Mouse (Mus musculus) common myeloid progenitor, adult 5-6 weeks (primary cell): ENCODE data around the gene C2. TPM values are rescaled to one million over a fixed set of nuclear protein-coding genes. Genes with fewer than 3 reads are reported as not detected.

ENCODE experiments used
- ATAC-seq: replicated peaks from 2 replicates; pipeline ENCODE4 v1.8.0; 2016; ENCODE audit warnings: low read depth, mild to moderate bottlenecking, moderate TSS enrichment, inconsistent platforms; ENCODE audit not compliant: poor library complexity, severe bottlenecking
- total RNA-seq: library from RNA; stranded (forward); fragments of 200-1000, 187-1606 nt; gene quantifications from 2 replicates; pipeline ENCODE4 v1.2.3, GENCODE M21; 2017

C2 gene
- total RNA-seq, result 2.8 and 10.0 TPM in 2 replicates

GRCm38 (mm10) chr17:34898160-34898586, at the start of gene C2, which contains the start of gene Ehmt2:
C2 (minus strand) TSS chr17:34898265.
Ehmt2 (plus strand) TSS chr17:34898469.
- ATAC-seq, result peak; percentile 30

GRCm38 (mm10) chr17:34947606-34948005, 49.5 kb upstream of the C2 start:
- no peak for ATAC-seq

GRCm38 (mm10) chr17:34946486-34947140, 48.5 kb upstream of the C2 start:
- ATAC-seq, result no peak

GRCm38 (mm10) chr17:34944362-34944761, 46.3 kb upstream of the C2 start:
- no peak for ATAC-seq

- ATAC-seq, result no peak
Observed at GRCm38 (mm10) chr17:34943128-34943815, 45.2 kb upstream of the C2 start.

GRCm38 (mm10) chr17:34941344-34942041, 43.4 kb upstream of the C2 start:
- ATAC-seq, result peak; percentile 63

- peak; percentile 24; the same call in 1 of the 2 replicates for ATAC-seq
Observed at GRCm38 (mm10) chr17:34937960-34938505, 40.0 kb upstream of the C2 start.

GRCm38 (mm10) chr17:34934830-34935229, 36.8 kb upstream of the C2 start:
- no peak for ATAC-seq

- ATAC-seq, result no peak
Observed at GRCm38 (mm10) chr17:34934031-34934430, 36.0 kb upstream of the C2 start.

GRCm38 (mm10) chr17:34932287-34932686, 34.2 kb upstream of the C2 start:
- no peak for ATAC-seq

- ATAC-seq, result no peak
Observed at GRCm38 (mm10) chr17:34931735-34932098, 33.7 kb upstream of the C2 start.

- ATAC-seq, result peak; percentile 96
Observed at GRCm38 (mm10) chr17:34931061-34931734, 33.1 kb upstream of the C2 start, which contains the start of gene Neu1. Neu1 (plus strand) TSS chr17:34931253.

- ATAC-seq, result no peak
Observed at GRCm38 (mm10) chr17:34928841-34929240, 30.8 kb upstream of the C2 start.

- no peak for ATAC-seq
Observed at GRCm38 (mm10) chr17:34927306-34928019, 29.4 kb upstream of the C2 start.

GRCm38 (mm10) chr17:34924258-34924657, 26.2 kb upstream of the C2 start:
- ATAC-seq, result no peak

GRCm38 (mm10) chr17:34922939-34923338, 24.9 kb upstream of the C2 start:
- no peak for ATAC-seq

- no peak for ATAC-seq
Observed at GRCm38 (mm10) chr17:34917188-34917587, 19.1 kb upstream of the C2 start.

GRCm38 (mm10) chr17:34916316-34916715, 18.3 kb upstream of the C2 start:
- ATAC-seq, result no peak

GRCm38 (mm10) chr17:34915410-34915831, 17.4 kb upstream of the C2 start:
- ATAC-seq, result peak; percentile 45
